Mouse (Mus musculus) liver, embryonic 12.5 days (tissue): ENCODE results near the gene Vmn1r152. TPM values are rescaled to one million over a fixed set of nuclear protein-coding genes. Genes with fewer than 3 reads are reported as not detected.
"Not testable (repeated sequence)": the region's sequence is repeated elsewhere in the genome, so short reads cannot be mapped to it uniquely, and the experiment has no call there.

Source experiments
- ATAC-seq: fragments of 200-750 bp; cut with Nextera tagmentation; 2 replicates; pipeline ENCODE4 v1.8.0; 2017; ENCODE audit warnings: moderate number of reproducible peaks, mild to moderate bottlenecking, moderate library complexity
- H3K27ac ChIP-seq: fragments of 300-500 bp; sonication (generic); 2 replicates; pipeline ENCODE4 v1.5.1; 2016; ENCODE audit warnings: mild to moderate bottlenecking
- H3K27me3 ChIP-seq: fragments of 300-500 bp; sonication (generic); replicated peaks from 2 replicates; pipeline ENCODE4 v1.6.1; 2016; ENCODE audit warnings: mild to moderate bottlenecking, moderate library complexity
- H3K36me3 ChIP-seq: fragments of 300-500 bp; sonication (generic); 2 replicates; pipeline ENCODE4 v1.6.1; 2016; ENCODE audit warnings: mild to moderate bottlenecking, moderate library complexity
- H3K4me1 ChIP-seq: fragments of 300-500 bp; sonication (generic); 2 replicates; pipeline ENCODE4 v1.6.1; 2016
- H3K4me2 ChIP-seq: fragments of 300-500 bp; sonication (generic); 2 replicates; pipeline ENCODE4 v1.6.1; 2016; ENCODE audit warnings: mild to moderate bottlenecking, moderate library complexity
- H3K4me3 ChIP-seq: fragments of 300-500 bp; sonication (generic); 2 replicates; pipeline ENCODE4 v1.5.1; 2016; ENCODE audit warnings: mild to moderate bottlenecking, moderate library complexity
- H3K9ac ChIP-seq: fragments of 300-500 bp; sonication (generic); 2 replicates; pipeline ENCODE4 v1.6.1; 2016; ENCODE audit warnings: mild to moderate bottlenecking, moderate library complexity
- H3K9me3 ChIP-seq: fragments of 300-500 bp; sonication (generic); replicated peaks from 2 replicates; pipeline ENCODE4 v1.6.1; 2016; ENCODE audit warnings: mild to moderate bottlenecking, moderate library complexity
- WGBS: fragments of 180-500 bp; shearing (Covaris S2); methylation state at CpG from one replicate; pipeline ENCODE4 v1.1.7; 2016; ENCODE audit not compliant: insufficient replicate concordance; 5-methylcytosine and 5-hydroxymethylcytosine counted together
- polyA plus RNA-seq: library from polyadenylated mRNA; unstranded; fragments of >200 nt; fragmentation: Nextera tagmentation; extraction: Ambion mirVana; gene quantifications from 2 replicates; pipeline ENCODE4 v1.2.1, GENCODE M21; 2016

The Vmn1r152 gene
- not detected in 2 replicates for polyA plus RNA-seq

GRCm38 (mm10) chr7:22522667-22523066, at the start of gene Vmn1r152:
Gene Vmn1r152 (plus strand): TSS chr7:22522967.
- not testable (repeated sequence) for ATAC-seq, H3K27me3 ChIP-seq, H3K9me3 ChIP-seq, H3K27ac ChIP-seq, H3K9ac ChIP-seq, H3K4me3 ChIP-seq, H3K4me2 ChIP-seq, H3K36me3 ChIP-seq, H3K4me1 ChIP-seq
- no CpG with 5 or more reads among the region's 3 CpGs for WGBS

- not testable (repeated sequence) for H3K36me3 ChIP-seq, H3K4me1 ChIP-seq, ATAC-seq, H3K4me2 ChIP-seq, H3K27me3 ChIP-seq, H3K9me3 ChIP-seq, H3K4me3 ChIP-seq, H3K27ac ChIP-seq, H3K9ac ChIP-seq
- whole genome bisulfite sequencing = 18% methylated on average over 2 of the region's 3 CpGs
These were observed 23.2 kb upstream of the Vmn1r152 start, which contains the start of gene Vmn1r151 for GRCm38 (mm10) chr7:22499578-22499977. Gene Vmn1r151 (minus strand): TSS chr7:22499678.

GRCm38 (mm10) chr7:22534787-22535186, 12.0 kb downstream of the Vmn1r152 start, which contains the start of gene Gm8677:
Gene Gm8677 (minus strand): TSS chr7:22534887.
- not testable (repeated sequence) for H3K4me3 ChIP-seq, H3K9ac ChIP-seq, H3K4me2 ChIP-seq, H3K27me3 ChIP-seq, H3K9me3 ChIP-seq, H3K4me1 ChIP-seq, H3K36me3 ChIP-seq, ATAC-seq, H3K27ac ChIP-seq
- WGBS = no CpG with 5 or more reads among the region's 1 CpGs

GRCm38 (mm10) chr7:22565243-22565642, 42.5 kb downstream of the Vmn1r152 start, which contains the start of gene Gm4201:
Gene Gm4201 (minus strand): TSS chr7:22565343.
- H3K36me3 ChIP-seq, H3K27ac ChIP-seq, H3K4me1 ChIP-seq, H3K4me2 ChIP-seq, H3K9ac ChIP-seq, H3K27me3 ChIP-seq, H3K4me3 ChIP-seq, H3K9me3 ChIP-seq, ATAC-seq: not testable (repeated sequence)
- WGBS = no CpG with 5 or more reads among the region's 3 CpGs

Other genes with a start within 250 kb of the Vmn1r152 start
- gene Gm4187, start 193.2 kb upstream of the Vmn1r152 start, polyA plus RNA-seq = not detected in 2 replicates
- gene Gm8660, start 151.9 kb upstream of the Vmn1r152 start, polyA plus RNA-seq = not detected in 2 replicates
- not detected in 2 replicates for gene Vmn1r148, start 109.4 kb upstream of the Vmn1r152 start, polyA plus RNA-seq
- not detected in 2 replicates for gene Vmn1r149, start 84.7 kb upstream of the Vmn1r152 start, polyA plus RNA-seq
- not detected in 2 replicates for gene Gm10665, start 58.9 kb upstream of the Vmn1r152 start, polyA plus RNA-seq
- gene Vmn1r151, start 23.3 kb upstream of the Vmn1r152 start, polyA plus RNA-seq = not detected in 2 replicates
- gene Gm8677, start 11.9 kb downstream of the Vmn1r152 start, polyA plus RNA-seq = not detected in 2 replicates
- gene Gm4201, start 42.4 kb downstream of the Vmn1r152 start, polyA plus RNA-seq = not detected in 2 replicates
- not detected in 2 replicates for gene Gm4565, start 65.2 kb downstream of the Vmn1r152 start, polyA plus RNA-seq
- gene Vmn1r155, start 135.1 kb downstream of the Vmn1r152 start, polyA plus RNA-seq = not detected in 2 replicates
- gene Gm8693, start 169.3 kb downstream of the Vmn1r152 start, polyA plus RNA-seq = not detected in 2 replicates
- gene Gm4567, start 196.7 kb downstream of the Vmn1r152 start, polyA plus RNA-seq = not detected in 2 replicates
- gene Vmn1r157, start 238.7 kb downstream of the Vmn1r152 start, polyA plus RNA-seq = not detected in 2 replicates